Mouse (Mus musculus) v-Abl transformed pro-B cells (cell line): ENCODE measurements around the gene Plcl2.

Experiments
- in situ Hi-C, 2 experiments: fragments of 400-800 bp; cut with MboI; formaldehyde crosslinking; loops; one replicate each; pipeline ENCODE4 v1.15.1; 2025; ENCODE audit not compliant: unreplicated experiment in 2 of 2

Gene Plcl2

DNA sequence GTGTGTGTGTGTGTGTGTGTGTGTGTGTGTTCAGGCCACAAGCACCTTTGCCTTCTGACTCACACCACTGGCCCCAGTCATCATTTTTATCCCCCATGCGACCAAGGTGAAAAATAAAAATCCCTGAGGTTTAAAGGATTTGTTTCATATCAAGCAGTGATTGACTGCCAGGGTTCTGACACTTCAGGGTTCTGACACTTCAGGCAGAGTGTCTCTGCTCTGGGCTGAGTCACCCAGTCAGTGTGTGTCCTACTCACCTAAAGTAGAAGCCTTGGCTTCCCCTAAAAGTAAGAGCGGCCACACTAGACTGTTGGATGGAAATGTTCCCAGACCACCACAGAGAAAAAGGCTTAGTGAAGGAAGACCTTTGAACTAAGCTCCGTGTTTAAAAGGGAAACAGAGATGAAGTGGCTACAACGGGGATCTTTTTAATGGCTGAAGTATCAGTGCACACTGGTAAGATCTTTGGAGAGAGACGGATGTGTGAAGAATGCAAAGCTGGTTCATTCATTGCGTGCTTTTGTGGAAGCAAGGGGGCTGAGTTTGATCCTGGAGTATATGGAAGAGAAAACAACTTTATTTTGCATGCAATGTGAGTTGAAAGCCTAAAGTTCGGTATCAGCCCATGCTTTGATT is 11.0 kb upstream of the Plcl2 start:
- in situ Hi-C loops, result no loop called here

DNA sequence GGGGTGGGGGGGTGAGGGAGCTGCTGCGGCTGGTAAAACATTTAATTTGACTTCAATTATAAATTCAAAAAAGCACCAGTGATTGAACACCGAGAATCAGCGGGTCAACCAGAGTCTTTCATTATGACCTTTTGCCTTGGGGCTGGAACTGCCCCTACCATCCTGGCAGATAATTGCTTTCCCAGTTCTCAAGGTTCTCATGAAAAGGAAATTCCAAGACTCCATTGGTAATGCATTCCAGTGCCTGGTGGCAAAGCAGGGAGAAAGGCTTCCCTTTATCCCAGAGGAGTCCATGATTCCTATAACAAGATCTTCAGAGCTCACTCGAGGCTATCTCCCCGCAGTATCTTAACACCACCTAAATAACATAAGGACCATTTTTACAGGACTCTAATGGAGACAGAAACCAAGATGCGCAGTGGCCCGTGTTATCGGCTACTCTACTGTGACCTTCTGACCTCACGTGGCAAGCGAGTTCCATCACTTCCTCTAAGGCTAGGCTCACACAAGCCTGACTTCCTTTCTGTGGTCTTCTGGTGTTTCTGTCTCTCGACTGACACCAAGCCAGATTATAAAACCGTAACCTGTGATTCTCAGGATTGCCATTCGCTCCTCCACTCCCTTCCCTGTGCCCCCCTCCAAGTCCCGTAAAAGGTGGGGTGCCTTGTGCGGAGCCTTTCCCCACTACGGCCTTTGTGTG is 10.0 kb upstream of the Plcl2 start:
- in situ Hi-C loops, result no loop called here

DNA sequence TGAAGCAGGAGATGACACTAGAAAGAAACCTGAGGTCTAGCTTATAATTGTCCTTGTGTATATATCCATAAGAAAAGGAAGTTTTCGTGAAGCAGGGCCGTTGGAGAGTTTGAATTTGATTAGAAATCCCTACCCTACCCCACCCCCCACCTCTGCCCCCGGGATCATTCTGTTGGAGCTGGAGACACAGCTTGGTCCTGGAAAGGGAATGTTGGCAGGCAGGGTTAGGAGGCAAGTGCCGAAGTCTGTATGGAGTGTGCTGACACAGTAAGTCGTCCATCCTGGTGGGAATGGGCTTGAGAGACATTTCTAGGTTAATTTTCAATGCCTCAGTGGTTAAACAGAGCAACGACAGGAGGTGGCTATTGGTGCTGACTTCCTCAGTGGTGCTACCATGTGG is 8.4 kb upstream of the Plcl2 start:
- in situ Hi-C loops, result loop anchor here in 1 of 2 experiments (10.0 to 25.0 kb wide), 4 partner anchors 206 to 536 kb away; partner anchors contain the start of genes Dazl and Rftn1

DNA sequence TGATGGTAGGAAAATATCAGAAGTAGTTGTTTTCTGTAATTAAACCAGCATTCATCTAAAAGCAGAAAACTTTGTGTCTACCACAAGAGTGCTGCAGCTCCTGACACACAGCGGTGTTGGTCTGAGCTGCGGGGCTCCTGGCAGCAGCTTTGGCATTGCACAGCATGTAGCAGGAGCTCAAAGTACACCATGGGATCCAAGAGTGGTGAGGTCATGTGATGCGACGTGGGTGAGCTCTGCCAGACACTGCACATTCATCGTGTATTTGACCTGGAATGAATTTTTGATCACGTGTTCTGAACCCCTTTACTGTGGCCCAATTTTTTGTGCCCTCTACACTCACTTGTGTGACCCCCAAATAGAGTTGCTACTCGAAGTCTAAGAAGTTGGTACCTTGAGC is 6.1 kb upstream of the Plcl2 start:
- in situ Hi-C loops, result loop anchor here in 1 of 2 experiments (10.0 to 25.0 kb wide), 4 partner anchors 208 to 538 kb away; partner anchors contain the start of genes Dazl and Rftn1

DNA sequence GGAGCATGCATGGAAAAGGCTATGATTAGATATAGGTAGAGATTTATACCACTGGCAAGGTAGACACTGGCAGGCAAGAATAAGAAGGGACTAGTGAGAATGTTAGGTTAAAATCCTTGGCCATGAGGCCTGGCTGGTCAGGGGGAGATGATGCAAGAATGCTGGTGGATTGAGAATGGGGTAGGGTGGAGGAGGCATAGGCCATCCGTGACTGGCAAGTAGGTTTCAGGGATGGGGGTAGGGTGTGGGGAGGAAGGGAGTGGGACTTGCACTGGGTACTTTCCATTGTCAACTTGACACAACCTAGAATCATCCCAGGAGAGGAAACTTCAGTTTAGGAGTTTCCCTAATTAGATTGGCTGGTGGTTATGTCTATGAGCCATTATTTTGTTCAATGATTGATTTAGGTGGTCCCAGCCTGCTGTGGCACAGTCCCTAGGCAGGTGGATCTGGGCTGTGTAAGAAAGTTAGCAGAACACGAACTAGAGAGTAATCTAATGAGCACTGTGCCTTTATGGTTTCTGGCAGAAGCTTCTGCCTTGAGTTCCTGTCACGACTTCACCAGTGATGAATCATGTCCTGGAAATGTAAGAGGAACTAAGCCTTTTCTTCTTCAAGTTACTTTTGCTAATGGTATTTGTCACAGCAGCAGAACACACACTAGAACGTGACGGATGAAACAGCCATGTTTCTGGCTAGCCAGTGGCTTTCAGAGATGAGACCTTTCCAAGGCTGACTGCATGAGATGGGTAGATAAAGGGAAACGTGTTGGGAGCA is 4.9 kb upstream of the Plcl2 start:
- in situ Hi-C loops, result loop anchor here in 1 of 2 experiments (10.0 to 25.0 kb wide), 4 partner anchors 209 to 539 kb away; partner anchors contain the start of genes Dazl and Rftn1

DNA sequence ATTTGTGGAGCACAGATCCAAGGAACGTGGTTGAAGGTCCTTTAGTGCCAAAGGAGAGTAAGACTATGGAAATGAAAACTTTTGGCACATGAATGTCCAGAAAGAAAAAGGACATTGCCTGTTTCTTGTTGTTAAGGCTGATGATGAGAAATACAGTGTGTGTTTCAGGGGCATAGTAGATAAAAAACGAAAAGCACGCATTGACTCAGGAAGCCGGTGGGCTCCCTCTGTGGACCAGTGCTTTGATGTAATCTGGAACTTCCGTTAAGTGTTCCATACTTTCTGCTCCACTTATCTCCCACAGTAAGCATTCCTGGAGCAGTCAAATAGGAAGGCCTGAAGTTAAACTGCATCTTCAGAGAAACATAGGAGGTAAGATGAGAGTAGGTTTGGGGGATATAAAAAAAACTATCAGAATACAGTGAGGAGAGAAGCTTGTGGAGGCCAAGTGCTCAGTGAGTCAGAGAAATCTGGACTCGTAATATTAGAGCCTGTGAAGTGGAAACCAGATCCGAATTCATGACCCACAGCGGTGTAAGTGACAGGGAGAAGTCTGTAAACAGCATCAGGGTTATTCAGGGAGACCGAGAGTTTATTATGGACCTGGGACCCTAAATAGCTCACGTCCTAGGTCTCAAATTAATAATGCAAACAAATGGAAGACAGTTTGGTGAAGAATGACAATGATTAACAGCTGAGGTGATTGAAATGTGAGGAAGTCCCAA is 3.1 kb upstream of the Plcl2 start:
- in situ Hi-C loops, result loop anchor here (5.0 to 25.0 kb wide), 6 partner anchors 34 to 541 kb away; partner anchors contain the start of genes Dazl (in 1 of the 2) and Rftn1 (in 1 of the 2)

DNA sequence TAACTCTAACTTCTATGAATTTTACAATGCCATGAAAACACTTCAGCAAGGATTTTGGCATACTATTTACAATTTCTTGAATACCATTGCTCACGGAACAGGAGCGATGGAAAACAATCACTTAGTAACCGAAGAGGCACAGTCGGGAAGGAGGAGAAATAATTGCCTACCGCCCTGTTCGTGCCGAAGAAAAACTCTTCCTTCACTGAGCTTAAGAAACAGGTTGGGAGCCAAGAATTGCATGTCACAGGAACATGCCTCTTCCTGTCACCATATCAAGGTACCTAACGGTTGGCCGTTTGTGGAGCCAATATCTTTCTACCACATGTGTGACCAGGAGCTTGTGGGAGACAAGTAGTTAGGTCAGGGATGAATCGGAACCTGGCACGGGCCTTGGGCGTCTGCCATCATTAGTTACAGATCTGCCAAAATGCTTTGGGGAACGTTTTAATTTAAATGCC is 2.3 kb upstream of the Plcl2 start:
- in situ Hi-C loops, result loop anchor here (5.0 to 25.0 kb wide), 6 partner anchors 35 to 542 kb away; partner anchors contain the start of genes Dazl (in 1 of the 2) and Rftn1 (in 1 of the 2)

DNA sequence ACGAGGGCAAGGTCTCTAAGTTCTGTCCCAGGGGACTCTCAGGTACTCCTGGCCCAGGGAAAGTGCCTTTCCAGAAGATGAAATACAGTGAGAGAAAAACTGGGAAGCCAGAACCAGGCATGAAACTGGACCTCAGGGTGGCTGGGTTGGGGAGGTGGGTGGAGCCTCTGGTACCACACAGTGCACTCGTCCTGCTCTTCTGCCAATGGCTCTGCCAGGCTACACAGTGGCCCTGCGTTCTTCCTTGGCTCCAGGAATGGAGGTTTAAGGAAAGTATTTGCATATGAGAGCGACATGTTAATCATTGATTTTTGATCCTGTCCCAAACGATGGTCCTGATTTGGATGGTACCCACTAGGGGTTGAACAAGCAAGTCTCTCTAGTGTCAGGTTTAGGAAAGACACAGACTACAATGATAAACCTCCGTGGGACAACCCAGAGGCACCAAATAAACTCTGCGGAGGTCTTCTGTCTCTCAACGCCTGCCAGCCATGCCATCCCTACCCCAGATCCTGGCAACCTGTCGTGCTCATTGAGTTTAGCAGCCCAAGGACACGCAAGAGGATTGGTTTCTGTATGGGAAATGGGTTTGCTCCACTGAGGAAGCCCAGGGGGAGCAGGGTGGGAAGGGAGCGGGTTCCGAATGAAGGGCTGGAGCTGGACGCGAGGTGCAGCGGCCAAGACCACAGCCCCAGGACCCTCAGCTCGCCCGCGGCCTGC is 988 bp upstream of the Plcl2 start:
- in situ Hi-C loops, result loop anchor here (5.0 to 25.0 kb wide), 6 partner anchors 36 to 543 kb away; partner anchors contain the start of genes Dazl (in 1 of the 2) and Rftn1 (in 1 of the 2)

DNA sequence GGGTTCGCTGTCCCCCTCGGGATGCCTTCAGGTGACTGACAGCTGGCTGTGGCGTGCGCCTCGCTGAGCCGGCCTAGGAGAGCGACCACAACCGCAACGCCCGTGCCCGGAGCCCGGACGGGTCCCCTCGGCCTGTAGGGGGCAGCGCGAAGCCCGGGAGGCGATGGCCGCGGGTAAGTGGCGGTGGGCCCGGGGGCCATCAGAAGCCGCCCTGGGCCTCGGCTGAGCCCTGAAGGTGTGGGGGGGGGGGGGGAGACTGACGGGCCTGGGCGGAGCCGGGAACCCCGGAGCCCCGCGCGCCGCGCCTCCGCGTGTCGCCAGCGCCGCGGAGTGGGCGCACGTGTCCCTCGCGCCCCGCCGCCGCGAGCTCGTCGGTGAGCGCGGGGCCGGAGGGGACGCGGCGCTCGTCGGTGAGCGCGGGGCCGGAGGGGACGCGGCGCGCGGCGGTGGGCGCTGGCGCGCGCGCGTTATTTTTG is 390 bp upstream of the Plcl2 start:
- in situ Hi-C loops, result loop anchor here (5.0 to 25.0 kb wide), 6 partner anchors 37 to 544 kb away; partner anchors contain the start of genes Dazl (in 1 of the 2) and Rftn1 (in 1 of the 2)

DNA sequence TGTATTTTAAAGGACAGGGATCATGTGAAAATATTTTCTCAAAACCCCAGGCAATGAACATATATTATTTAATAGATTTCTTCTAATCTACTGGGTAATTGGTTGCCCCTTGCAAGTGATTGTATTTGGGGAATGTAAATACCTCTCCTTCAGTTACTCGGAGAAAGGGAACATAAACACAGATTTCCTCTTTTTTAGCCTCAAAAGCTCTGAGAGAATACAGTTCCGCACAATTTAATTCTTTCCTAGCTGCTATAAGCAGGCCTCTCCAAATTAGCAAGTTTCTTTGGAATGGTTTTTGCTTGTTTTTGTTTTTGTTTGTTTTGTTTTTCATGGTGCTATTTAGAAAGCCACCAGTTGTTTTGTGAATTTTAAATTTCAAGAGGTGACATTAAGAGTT is 1.1 kb downstream of the Plcl2 start:
- in situ Hi-C loops, result loop anchor here in 1 of 2 experiments (5.0 to 25.0 kb wide), 2 partner anchors 252 to 323 kb away; partner anchors contain the start of gene Rftn1

DNA sequence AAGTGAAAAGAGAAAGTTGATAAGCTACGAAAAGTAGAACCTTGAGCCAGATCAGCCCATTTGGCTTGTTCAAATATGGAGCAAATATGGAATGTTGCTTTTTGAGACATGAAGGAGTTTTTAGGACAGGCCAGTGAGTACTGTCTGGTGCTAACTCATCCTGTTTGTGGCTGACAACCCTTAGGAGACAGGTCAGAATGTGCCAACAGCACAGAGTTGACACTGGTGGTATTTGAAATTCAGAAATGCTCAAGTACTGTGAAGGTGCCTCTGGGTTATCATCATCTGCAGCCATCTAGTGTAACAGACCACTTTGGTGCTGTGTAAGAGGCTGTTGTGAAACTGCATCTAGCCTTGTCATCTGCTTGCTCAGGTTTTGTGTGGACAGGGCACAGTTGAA is 1.5 kb downstream of the Plcl2 start:
- in situ Hi-C loops, result loop anchor here in 1 of 2 experiments (5.0 to 25.0 kb wide), 2 partner anchors 252 to 323 kb away; partner anchors contain the start of gene Rftn1

DNA sequence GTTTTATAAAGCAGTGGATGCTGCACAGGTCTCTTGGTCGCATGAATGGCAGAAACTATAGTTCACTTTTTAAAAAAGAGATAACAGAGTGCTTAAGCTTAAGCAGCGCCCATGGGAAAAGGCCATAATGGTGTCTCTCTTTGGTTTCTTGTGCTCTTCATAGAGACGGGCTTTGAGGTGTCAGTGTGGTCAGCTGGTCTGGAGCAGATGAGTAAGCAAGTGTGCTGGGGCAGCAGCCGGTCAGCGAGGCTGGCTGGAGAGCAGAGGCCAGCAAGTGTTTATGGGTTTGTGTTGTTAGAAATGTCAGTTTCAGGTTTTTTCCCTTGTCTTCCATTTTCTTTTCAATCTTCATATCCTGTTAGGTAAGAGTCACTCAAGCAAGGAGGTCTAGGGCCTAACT is 3.0 kb downstream of the Plcl2 start:
- in situ Hi-C loops, result loop anchor here in 1 of 2 experiments (5.0 to 25.0 kb wide), 2 partner anchors 250 to 325 kb away; partner anchors contain the start of gene Rftn1

DNA sequence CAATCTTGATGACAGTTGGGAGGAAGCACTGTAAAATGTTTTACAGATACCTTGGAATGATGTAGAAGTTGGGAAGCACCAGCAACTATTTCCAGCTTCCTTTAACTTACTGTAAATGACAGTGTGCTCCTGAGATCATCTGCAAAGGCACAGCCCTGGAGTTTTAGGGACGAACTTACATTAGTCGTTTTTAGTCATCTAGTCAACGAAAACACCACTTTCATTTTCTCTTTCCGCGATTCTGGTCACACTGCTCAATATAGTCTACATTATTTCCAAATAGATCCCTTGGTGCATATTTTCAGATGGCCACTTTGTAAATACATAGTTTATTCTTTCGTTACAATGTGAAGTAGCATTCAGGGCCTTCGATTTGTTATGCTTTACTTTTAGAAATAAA is 3.6 kb downstream of the Plcl2 start:
- in situ Hi-C loops, result loop anchor here in 1 of 2 experiments (5.0 to 25.0 kb wide), 2 partner anchors 249 to 326 kb away; partner anchors contain the start of gene Rftn1

DNA sequence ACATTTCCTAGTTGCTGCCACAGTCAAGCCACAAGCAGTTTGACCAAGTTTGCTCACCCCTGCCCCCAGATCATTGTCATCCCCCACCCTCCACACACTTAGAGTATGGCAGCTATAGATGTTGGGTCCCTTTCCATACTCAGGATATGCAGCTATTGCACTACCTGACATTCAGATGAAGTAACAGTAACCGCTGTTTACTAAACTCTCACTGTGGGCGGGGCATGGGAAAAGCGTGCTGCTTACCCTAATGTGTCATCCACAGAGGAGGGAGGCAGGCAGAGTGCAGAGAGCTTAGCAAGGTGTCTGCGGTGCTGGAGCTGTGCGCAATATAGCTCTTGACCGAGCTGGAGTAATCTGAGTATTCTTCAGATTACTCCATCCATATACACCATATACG is 4.2 kb downstream of the Plcl2 start:
- in situ Hi-C loops, result loop anchor here in 1 of 2 experiments (5.0 to 25.0 kb wide), 2 partner anchors 249 to 326 kb away; partner anchors contain the start of gene Rftn1

DNA sequence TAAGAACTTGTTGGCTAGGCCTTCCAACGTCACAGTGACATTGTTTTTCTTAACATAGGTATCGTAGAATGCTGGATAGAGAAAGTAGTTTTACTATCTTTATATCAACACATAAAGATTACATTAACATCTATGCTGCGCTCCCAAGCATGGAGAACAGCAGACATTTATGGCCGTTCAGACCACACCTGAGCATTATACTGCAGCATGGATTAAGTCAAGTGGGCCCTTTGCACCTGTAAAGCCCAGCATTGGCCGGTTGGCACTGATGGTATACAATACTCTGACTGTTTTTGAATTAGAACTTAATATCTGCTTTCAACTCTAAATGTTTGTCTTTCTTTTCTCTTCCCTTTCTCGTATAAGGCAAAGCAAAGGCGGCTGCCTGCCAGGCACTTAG is 4.8 kb downstream of the Plcl2 start:
- in situ Hi-C loops, result loop anchor here in 1 of 2 experiments (5.0 to 25.0 kb wide), 2 partner anchors 248 to 327 kb away; partner anchors contain the start of gene Rftn1

DNA sequence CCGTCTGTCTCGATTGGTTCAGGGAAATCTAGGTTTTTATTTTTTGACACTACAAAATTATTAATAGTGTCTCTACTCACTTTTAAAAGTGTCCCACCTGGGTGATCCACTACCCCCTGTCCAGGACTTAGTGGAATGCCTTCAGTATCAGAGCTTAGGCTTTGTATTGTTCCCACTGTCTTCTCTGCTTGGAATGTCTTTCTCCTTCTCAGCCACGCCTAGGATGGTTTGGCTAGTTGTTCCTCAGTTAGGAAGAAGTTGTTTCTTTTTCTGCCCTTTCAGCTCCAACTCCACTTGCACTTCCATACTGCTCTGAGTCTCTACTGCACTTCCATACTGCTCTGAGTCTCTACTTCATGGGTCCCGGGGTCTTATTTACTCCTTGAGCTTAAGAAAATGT is 6.7 kb downstream of the Plcl2 start:
- in situ Hi-C loops, result loop anchor here in 1 of 2 experiments (25.0 kb wide), 1 partner anchor 329 kb away; the partner anchor contains the start of gene Rftn1

DNA sequence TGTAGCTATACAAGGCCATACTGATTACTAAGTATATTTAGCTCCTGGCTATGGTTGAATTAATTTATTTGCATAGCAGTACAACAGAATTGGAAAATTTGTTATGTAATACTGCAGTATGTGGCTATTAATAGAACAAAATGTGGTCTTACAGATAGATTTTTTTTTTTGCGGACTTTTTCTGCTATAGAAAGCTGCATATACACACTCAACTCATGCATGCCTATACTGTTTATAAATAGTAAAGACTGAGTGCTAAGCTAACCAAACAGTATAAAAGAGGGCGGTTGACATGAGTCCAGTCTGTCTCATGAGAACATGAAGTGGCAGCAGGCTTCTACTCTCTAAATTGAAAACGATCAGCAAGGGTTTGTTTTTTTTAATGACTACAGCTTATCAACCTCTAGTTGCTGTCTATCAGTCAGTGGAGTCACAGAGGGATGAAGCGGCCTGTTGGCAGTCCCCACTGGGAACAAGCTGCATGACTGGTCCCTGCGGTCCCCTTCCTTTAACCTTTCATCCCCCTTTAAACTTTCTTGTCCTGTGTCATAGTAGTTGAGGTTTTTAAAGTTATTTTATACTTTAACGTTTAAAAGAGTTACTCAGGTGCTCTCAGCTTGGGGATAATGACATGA is 8.7 kb downstream of the Plcl2 start:
- in situ Hi-C loops, result loop anchor here in 1 of 2 experiments (25.0 kb wide), 1 partner anchor 331 kb away; the partner anchor contains the start of gene Rftn1

DNA sequence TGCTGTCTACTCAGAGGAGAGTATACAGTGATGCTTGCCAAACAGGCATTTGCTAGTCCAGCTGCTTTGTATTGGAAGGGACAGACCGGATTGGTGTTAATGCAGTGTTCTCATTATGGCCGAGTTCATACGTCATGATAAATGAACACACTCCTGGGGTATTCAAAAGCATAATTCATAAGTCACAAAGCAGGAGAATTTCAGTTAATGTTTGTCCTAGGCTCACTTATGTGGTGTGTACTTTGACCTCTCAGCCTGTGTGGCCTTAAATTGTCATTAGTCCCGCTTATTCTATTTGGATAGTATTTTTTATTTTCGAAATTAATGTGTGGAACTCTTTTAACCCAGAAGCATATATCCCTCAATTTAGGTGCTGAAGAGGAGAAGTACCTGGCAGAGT is 10.4 kb downstream of the Plcl2 start:
- in situ Hi-C loops, result loop anchor here in 1 of 2 experiments (25.0 kb wide), 1 partner anchor 332 kb away; the partner anchor contains the start of gene Rftn1
